Mouse (Mus musculus) erythroid progenitor cell, adult 5-6 weeks (primary cell): ENCODE data around the gene Slc6a16. TPM values are rescaled to one million over a fixed set of nuclear protein-coding genes. Genes with fewer than 3 reads are reported as not detected.
"Not testable (repeated sequence)": the region's sequence is repeated elsewhere in the genome, so short reads cannot be mapped to it uniquely, and the experiment has no call there.

Experiments
- ATAC-seq: replicated peaks from 2 replicates; pipeline ENCODE4 v1.8.0; 2016; ENCODE audit warnings: moderate number of reproducible peaks, mild to moderate bottlenecking, moderate TSS enrichment, inconsistent platforms; ENCODE audit not compliant: poor library complexity, low FRiP score, severe bottlenecking
- total RNA-seq, 2 experiments: library from RNA; stranded (forward) in 1 of 2; stranded (reverse) in 1 of 2; fragments of 150-400 nt in 1 of 2; fragments of 186-747, 209-891 nt in 1 of 2; gene quantifications; 2 replicates each; pipeline versions ENCODE4 v1.2.3 to v1.2.4; 2015 to 2017; ENCODE audit warnings: low replicate concordance in 2 of 2

Slc6a16 gene
- total RNA-seq, 2 experiments from 2014 or later: not detected

DNA sequence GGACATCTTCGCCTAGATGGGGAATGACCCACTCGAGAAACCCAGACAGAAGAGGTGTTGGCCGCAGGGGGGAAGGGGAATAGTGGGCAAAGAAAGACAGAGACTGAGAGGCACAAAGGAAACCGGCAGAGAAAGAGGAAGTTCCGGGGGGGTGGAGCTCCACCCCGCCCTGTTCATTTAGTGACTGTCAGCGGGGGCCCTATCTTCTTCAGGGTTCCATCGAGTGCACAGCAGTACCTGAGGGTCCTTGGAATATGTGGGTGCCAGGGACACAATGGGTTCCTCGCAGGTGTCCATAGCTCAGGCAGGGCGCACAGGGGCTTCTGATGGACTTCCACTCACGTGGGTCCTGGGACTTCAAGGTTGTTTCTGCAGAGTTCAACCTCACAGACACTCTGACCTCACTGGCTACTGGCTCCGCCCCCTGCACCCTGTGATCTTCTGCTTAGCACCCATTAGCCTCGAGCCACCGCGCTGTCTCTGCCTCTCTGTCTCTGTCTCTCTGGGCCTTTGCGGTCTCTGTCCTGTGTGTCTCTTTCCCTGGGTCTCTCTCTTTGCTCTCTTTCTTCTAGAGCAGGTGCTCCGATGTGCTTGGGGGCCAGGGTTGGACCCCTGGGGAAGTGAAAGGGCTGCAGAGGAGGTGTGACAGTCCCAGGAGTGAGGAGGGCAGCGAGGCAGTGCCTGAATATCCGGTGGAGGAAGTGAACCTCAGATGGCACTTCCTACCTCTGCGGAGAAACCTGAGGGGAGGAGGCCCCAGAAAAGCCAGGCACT, 2.0 kb upstream of the Slc6a16 start, which contains the start of gene Cd37:
Cd37 (minus strand) TSS at position 393 of the 774 bp plus-strand sequence.
- ATAC-seq: peak; percentile 83

DNA sequence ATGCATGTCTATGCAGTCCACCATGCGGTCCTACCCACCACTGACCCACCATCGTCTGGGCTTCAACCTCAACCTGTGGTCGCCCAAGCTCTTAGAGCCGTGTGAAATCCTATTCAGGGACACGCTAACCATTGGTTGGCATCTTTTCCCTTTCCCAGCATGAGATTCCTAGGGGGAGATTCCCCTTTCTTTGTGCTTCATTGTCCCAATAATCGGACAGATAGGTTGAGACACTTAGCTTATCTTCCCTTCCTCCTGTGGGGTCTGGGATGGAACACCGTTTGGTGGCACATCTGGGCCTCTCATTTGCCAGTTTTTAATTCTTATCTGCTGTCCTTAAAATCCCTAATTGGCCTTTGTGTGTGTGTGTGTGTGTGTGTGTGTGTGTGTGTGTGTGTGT, 776 bp upstream of the Slc6a16 start:
- no peak for ATAC-seq

DNA sequence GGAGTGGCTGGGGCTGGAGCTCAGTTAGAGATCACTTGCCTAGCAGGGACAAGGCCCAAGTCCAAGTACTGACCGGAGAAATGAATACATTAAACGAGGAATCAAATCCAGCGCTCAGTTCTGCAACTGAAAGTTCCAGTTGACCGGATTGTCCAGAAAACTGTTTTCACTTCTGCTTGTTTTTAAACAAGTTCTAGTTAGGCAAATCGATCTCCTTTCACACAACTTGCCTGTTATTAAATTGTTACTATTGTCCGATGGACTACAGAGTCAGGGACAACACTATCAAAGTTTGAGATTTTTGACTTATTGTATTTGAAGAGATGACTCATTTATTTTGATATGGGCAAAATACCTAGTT, 484 bp downstream of the Slc6a16 start:
- ATAC-seq: no peak

DNA sequence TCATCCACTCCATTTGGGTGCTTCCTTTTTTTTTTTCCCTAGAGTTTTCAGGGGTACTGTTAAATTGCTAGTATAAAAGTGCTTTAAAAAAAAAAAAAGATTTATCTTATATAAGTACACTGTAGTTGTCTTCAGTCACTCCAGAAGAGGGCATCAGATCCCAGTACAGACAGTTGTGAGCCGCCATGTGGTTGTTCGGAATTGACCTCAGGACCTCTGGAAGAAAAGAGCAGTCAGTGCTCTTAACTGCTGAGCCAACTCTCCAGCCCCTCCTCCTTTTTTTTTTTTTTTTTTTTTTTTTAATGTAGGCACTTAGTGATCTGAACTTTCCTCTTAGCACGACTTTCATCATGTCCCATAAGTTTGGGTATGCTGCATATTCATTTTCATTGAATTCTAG, 6.8 kb downstream of the Slc6a16 start:
- ATAC-seq: no peak

DNA sequence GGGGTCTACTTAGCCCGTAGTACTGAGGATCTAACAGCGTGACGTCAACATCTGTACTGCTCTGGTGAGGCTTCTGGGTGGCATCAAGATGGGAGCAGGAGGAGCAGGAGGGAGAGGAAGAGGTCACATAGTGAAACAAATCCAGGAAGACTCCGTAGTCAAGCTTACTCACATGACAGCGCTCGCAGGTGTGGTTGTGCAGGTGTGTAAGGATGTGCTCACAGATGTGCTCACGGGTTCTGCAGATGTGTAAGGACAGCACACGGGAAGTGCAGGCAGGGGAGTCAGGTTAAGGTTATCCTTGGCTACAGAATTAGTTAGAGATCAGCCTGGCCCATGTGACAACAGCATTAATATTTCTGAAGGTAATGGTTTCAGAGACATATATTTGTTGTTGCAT, 12.9 kb downstream of the Slc6a16 start:
- no peak for ATAC-seq

DNA sequence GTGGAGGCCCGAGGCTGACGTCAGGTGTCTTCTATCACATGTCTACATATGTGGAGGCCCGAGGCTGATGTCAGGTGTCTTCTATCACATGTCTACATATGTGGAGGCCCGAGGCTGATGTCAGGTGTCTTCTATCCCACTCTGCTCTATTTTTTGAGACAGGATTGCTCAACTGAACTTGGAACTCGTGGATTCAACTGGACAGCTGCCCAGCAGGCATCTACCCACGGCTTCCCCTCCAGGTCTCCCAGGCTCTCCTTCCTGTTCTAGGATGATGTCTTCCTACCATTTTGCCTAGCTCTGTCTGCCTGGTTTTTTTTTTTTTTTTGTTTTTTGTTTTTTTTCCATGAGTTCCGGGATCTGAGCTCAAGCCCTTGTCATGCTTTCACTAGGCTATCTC, 14.9 kb downstream of the Slc6a16 start:
- not testable (repeated sequence) for ATAC-seq

DNA sequence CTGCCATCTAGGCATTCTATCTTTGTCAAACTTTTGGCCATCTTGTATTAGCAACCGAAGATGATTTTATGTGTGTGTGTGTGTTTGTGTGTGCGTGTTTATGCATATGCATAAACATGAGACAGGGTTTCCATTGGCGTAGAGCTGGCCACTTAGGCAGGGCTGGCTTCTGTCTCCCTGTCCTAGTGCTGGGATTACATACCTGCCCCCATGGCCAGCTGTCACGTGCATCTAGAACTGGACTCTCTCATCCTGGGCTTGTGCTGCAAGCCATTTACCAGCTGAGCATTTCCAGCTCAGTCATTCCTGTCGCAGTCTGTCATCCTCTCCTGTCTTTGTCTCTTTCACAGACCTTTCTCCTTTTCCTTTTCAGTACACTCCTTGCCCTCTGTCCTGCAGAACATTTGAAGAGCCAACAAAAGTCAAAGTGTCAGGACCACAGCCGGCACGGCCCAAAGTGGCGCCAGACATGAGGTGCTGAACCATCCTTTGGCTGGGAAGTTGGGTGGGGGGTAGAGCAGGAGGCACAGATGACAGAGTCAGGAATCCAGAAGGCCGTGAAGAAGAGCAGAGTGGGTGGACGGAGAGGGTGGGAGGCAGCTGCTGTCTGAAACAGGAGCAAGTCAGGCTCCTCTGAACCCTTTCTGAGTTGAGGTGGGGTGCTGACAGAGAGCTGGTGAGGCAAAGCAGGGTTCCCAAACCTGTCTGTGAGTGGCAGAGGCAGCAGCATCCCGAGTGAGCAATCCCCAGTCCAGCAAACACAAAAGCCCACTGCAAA, 16.4 kb downstream of the Slc6a16 start:
- no peak for ATAC-seq

DNA sequence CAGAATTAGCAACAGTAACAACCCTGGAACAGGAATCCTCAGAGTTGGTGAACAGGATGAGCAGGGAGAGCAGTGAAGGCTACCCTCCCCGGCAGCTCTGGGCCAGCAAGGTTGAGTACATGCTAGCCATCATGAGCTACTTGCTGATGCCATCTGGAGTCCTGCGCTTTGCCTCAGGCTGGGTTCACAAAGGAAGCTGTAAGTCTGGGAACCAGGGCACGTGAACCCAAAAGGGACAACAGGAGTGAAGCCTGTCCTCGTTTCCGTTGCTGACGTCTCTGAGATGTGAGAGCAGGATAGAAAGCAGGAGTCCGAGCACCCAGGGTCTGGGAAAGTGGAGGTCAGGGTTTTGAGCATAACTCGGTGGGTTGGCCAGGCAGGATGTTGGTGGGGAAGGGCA, 18.4 kb downstream of the Slc6a16 start:
- no peak for ATAC-seq

DNA sequence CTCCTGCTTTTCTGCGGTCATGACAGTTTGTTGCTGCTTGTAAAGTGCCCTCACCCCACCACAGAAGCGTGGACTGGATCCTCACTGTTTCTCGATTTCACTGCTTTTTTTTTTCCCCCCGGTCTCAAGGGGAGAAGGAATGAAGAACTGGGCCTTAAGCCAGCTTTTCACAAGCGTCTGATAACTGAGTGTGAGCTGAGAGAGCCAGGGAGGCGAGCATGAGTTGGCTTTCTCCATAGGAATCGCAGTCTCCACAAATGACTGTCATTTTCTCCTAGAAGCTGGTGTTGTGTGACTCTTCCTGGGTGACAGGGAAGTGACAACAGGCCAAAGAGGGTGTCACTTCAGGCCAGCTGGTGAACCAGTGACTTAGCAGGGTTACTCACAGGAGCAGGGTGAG, 21.4 kb downstream of the Slc6a16 start:
- no peak for ATAC-seq

DNA sequence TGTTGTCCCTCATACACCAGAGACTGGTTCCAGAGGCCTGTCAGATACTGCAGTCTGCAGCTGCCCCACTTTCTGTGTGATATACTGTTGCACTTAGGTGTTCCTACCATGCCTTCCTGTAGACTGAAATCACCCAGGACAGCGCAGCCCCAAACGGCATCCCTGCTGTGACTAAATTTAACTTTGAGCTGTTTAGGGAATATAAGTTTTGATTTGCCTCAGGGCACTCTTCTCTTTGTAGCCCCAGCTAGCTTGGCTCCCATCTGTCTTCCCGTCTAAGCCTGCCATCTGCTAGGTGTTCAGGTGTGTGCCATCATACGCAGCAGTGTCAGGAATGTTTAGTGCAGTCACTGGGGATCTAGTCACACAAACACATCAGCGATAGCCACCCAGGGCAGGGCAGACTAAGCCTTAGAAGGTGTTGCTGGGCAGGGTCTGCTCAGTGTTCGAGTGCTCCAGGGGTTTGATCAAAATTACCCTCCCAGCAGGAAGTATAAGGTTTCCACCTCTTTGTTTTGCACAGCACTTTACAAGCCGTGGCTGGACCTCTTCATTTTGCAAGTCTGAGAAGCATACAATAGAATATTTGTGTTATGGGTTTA, 22.2 kb downstream of the Slc6a16 start:
- no peak for ATAC-seq

DNA sequence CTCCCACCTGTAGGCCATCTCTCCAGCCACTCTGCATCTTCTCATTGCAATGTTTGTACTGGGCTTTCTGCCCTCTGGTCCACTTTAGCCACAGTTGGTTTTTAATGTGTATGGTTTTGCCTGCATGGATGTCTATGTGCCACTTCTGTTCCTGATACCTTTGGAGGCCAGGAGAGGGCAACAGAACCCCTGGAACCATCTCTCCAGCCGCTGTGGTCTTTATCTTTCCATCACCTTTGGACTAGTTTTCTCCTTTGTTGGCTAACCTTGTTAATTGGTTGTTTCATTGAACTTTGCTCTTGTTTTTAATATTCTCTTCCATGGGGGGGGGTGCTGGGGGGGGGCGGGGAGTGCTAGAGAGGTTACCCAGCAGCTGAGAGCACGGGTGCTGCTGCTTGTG, 23.5 kb downstream of the Slc6a16 start:
- no peak for ATAC-seq

DNA sequence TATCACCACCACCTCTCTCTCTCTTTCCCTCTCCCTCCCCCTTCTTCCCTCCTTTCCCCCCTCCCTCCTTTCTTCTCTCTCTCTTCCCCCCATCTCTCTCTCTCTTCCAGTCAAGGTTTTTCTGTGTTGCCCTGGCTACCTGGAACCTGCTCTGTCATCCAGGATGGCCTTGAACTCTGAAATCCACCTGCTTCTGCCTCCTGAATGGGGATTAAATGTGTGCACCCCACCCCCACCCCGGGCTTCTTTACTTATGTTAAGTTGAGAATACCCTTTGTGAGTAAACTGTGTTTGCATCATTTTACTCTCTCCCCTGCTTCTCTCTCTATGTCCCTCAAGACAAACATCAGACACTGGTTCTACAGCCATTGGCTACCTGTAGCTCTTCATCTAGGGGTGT, 24.6 kb downstream of the Slc6a16 start:
- no peak for ATAC-seq

DNA sequence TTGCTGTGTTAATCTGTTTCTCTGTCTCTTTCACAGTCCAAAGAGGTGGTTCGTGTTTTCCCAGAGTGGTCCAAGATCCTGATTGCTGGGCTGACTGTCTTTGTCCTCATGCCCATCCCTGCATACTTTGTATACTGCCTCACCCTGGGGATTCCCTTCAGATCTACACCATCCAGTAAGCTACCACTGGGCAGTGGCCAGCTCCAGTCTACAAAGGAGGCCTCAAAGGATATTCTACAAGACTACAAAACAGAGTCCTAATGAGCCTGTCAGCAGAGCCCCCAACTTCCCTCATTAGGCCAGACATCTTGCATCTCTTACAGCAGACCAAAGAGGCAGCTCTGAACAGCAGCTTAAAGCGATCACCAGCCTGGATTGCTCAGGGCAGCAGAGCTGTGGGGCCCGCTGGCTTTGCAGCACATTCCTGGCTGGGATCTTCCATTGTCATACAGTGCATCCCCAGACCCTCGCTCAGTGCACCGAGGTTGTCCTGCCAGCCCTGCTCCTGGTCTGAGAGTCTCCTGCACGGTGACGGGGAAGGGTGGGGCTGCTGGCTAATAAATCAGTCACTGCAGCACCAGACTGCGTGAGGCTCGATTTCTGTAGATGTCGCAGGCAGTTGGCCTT, 32.0 kb downstream of the Slc6a16 start:
- ATAC-seq: no peak

DNA sequence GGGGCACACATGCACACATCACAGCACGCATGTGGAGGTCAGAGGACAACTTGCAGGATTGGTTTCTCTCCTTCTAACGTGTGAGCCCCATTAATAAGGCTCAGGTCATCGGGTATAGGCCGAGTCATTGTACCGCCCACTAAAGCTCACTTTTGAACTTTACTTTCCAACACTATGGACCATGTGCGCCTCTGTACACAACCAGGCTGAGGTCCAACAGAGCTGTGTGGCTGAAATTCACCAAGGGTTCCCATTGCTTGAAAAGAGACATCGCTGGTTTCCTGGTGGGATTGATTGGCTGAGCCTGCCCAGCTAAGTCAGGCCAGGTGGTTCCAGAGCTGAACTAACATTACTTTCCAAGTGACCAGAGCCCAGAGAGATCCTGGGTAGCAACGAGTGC, 32.8 kb downstream of the Slc6a16 start:
- ATAC-seq: no peak

DNA sequence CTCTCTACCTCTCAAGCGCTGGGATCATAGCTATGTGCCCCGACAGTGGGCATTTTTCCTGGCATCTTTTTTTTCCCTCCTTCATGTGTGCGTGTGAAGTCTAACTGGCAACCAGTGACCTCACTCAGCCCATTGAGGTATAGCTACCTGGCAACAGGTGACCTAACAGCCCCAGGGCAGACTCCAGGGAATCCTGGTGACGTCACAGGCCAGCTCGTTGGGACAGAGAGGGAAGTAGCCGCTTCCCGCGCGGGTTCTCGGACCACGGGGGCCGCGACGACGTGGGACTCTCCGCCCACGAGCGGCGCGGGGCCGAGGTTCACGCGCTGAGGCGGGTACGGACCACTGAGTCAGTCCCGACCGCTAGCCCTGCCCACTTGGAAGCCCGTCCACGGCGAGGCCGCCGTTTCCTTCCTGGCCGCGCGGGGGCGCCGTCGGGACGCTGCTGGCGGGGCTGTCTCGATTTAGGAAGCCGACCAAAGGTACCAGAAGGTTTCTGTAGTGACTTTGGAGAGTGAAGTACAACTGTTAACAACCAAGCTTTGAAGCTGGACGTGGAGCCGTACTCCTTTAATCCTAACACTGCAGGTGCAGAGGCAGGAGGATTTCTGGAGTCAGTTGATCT, 36.4 kb downstream of the Slc6a16 start, which contains the start of gene Slc6a21:
Slc6a21 (plus strand) TSS at position 378 of the 625 bp plus-strand sequence.
- no peak for ATAC-seq

DNA sequence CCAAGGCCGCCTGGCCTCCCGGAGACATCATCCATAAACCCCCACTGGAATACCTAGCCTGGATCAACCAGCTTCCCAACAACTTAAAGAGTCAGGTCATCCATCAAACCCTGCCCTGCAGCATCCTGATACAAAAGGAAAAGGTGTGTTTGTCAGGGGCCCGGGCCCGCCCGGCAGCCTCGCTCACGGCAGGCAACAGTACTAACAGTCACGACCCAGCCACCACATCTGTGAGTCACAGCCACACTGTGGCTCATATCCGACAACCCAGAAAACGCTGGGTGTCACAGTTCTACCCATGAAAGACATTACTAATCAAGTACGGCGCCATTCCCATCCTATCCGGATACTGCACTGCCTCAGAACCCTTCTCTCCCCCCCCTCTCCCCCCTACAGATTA, 45.6 kb downstream of the Slc6a16 start:
- no peak for ATAC-seq

DNA sequence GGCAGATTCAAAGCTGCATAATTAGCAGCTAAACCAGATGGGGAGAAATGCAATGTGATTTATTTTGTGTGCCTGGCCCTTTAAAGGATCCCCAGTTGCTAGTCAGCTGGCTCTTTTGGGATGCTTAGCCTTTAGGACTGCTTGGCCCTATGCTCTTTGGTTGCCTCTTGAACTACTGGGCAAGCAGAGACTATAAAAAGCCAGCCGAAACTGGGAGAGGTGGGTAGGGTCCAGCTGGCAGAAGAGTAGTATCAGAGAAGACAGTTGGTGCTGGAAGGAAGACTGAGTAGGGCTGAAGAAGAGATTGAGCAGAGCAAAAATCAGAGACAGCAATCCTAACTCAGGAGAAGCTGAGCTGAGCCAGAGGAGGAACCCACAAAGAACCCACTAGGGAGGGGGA, 55.7 kb downstream of the Slc6a16 start:
- ATAC-seq: no peak

DNA sequence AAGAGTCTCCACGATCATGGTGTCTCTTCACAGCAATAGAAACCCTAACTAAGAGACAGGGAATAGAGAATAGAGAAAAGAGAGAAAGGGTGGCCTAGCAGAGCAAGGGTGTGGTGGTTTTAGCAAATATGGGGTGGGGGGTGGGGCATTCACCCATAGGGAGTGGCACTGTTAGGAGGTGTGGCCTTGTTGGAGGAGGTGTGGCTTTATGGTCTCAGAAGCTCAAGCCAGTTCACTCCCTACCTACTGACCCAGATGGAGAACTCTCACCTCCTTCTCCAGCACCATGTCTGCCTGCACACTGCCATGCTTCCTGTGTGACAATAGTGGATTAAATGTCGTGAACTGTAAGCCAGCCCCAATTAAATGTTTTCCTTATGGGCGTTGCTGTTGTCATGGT, 56.7 kb downstream of the Slc6a16 start:
- ATAC-seq: no peak

DNA sequence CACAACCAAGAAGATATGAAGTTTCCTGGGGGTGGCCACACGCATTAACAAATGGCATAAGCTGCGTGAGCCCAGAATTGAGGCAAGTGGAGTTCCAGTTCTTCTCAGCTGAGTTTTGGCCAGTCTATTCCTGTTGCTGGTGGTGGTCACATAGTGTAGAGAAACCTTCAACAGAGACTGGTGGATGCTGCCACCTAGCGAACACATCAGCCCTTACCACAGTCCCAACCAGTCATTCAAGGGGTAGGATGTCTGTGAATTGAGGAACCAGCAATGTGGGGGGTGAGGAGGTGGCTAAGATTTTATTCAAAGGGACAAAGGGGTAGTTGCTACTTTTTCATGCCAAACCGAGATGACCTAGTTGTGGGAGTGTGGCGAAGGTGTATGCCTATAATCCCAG, 58.9 kb downstream of the Slc6a16 start:
- ATAC-seq: no peak

DNA sequence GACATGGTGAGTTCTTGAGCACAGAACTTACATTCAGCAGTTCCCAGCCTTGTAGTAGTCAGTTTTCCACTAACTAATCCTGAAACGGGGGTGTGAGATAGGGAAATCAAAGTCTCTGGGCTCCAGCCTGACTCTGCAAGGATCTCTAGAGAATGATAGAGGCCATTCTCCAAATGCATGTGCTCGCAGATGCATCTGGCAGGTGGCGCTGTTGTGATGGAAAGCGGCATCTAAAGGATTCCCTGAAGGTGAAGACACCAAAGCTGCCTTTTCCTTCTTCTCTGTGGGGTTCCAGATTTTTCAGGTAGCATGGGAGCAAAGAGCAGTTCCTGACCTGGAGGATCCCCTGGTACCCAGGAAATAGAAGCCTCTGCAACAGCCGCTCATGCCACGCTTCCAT, 59.4 kb downstream of the Slc6a16 start:
- ATAC-seq: no peak
